Mouse (Mus musculus) kidney, embryonic 16.5 days (tissue): ENCODE data around the gene Mark3. TPM values are rescaled to one million over a fixed set of nuclear protein-coding genes. Genes with fewer than 3 reads are reported as not detected.

Experiments used
- ATAC-seq: fragments of 200-750 bp; cut with Nextera tagmentation; 2 replicates; pipeline ENCODE4 v1.8.0; 2017; ENCODE audit warnings: moderate TSS enrichment; ENCODE audit not compliant: low FRiP score, low TSS enrichment
- H3K27ac ChIP-seq: fragments of 300-500 bp; sonication (generic); 2 replicates; pipeline ENCODE4 v1.5.1; 2014; ENCODE audit warnings: low read length
- H3K27me3 ChIP-seq: fragments of 300-500 bp; sonication (generic); 2 replicates; pipeline ENCODE4 v1.6.1; 2014; ENCODE audit warnings: low read length, control low read depth, mixed read lengths; ENCODE audit not compliant: insufficient read depth
- H3K36me3 ChIP-seq: fragments of 300-500 bp; sonication (generic); 2 replicates; pipeline ENCODE4 v1.6.1; 2014; ENCODE audit warnings: low read length, control low read depth, mixed read lengths; ENCODE audit not compliant: insufficient read depth
- H3K4me1 ChIP-seq: fragments of 300-500 bp; sonication (generic); 2 replicates; pipeline ENCODE4 v1.6.1; 2014; ENCODE audit warnings: low read length, control low read depth, mixed read lengths; ENCODE audit not compliant: insufficient read depth
- H3K4me2 ChIP-seq: fragments of 300-500 bp; sonication (generic); replicated peaks from 2 replicates; pipeline ENCODE4 v1.6.1; 2014; ENCODE audit warnings: low read depth, low read length
- H3K4me3 ChIP-seq: fragments of 300-500 bp; sonication (generic); 2 replicates; pipeline ENCODE4 v1.5.1; 2014; ENCODE audit warnings: mild to moderate bottlenecking, low read length
- H3K9ac ChIP-seq: fragments of 300-500 bp; sonication (generic); replicated peaks from 2 replicates; pipeline ENCODE4 v1.6.1; 2014; ENCODE audit warnings: low read length
- H3K9me3 ChIP-seq: fragments of 300-500 bp; sonication (generic); 2 replicates; pipeline ENCODE4 v1.6.1; 2016; ENCODE audit warnings: low read length, control low read depth
- WGBS: fragments of 180-500 bp; shearing (Covaris S2); extraction: QIAGEN DNeasy Blood & Tissue Kit; methylation state at CpG from one replicate; pipeline ENCODE4 v1.1.7; 2014; 5-methylcytosine and 5-hydroxymethylcytosine counted together
- polyA plus RNA-seq: library from polyadenylated mRNA; unstranded; fragments of >200 nt; fragmentation: Nextera tagmentation; extraction: Ambion mirVana; gene quantifications from 2 replicates; pipeline ENCODE4 v1.2.1, GENCODE M21; 2015

Gene Mark3
- polyA plus RNA-seq, 1 experiment from 2014 or later, result 32.2 TPM

DNA sequence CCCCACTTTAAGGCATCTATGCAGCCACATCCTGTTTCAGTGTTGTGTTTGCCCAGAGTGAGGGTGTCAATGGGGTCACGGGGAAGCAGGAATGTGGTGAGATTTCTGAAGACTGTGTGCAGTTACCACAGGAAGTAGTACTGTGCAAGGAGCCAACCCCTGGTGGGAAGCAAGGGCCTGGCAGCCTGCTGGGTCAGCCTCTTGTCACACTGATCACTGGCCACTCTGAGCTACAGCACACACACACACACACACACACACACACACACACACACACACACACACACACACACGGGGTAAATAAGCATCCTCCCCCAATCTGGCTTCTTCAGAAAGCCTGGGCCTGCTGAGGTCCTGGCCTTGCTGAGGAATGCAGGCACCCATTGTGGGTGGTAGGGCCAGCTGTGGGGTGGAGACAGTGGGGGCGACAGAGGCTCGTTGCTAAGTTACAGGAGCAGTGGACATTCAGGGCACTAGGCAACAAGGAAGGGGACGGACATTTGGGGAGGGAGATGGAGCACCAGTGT lies 117.1 kb downstream of the Mark3 start:
- WGBS, result 21% methylated on average over 5 of the region's 5 CpGs
- H3K4me1 ChIP-seq, result peaks cover 46% of the 10 kb centered on the region
- no peak overlapping the region for H3K4me2 ChIP-seq

DNA sequence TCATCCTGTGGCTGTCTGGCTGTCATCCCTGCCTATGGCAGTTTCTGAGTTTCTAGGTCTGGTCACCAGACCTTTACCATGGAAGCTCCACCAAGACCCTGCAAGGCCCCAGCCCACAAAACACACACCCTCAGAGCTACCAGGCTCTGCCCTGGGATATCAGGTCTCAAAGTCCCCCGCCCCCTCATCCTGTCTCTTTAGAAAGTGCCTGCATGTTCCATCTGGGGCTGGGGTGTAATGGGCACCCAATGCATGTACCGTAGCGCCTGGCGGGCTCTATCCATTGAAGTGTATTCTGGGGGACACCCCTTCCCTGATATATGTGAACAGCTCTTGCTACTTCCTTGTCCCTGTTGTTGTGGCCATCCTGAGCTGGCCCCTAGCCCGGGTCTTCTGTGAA lies 118.6 kb downstream of the Mark3 start:
- peaks cover 39% of the 10 kb centered on the region for H3K4me1 ChIP-seq

More for the DNA sequence above, 117.1 kb downstream of the Mark3 start:
- Histone ChIP-seq H3K4me3 (no peak overlapping the region), H3K36me3 (no peaks in the 10 kb centered on the region), H3K9me3 (no peaks in the 10 kb centered on the region), H3K9ac (no peak overlapping the region), H3K27me3 (no peaks in the 10 kb centered on the region), H3K27ac (peak overlapping the region; percentile 39)
- ATAC-seq, result no peak

GRCm38 (mm10) chr12:111693341-111694270 lies 119.3 kb downstream of the Mark3 start:
- no peaks in the 10 kb centered on the region for H3K27me3 ChIP-seq
- H3K27ac ChIP-seq, result peak overlapping the region; percentile 78
- 29% methylated on average over 18 of the region's 18 CpGs for WGBS
- ATAC-seq, result peak; percentile 46
- no peaks in the 10 kb centered on the region for H3K9me3 ChIP-seq
- no peak overlapping the region for H3K4me3 ChIP-seq
- H3K4me2 ChIP-seq, result peak overlapping the region; percentile 28; the same call in 1 of the 2 replicates
- peaks cover 37% of the 10 kb centered on the region for H3K4me1 ChIP-seq
- peak overlapping the region; percentile 59 for H3K9ac ChIP-seq
- H3K36me3 ChIP-seq, result no peaks in the 10 kb centered on the region

More for the DNA sequence above, 118.6 kb downstream of the Mark3 start:
- no peak overlapping the region for H3K4me2 ChIP-seq
- no peaks in the 10 kb centered on the region for H3K36me3 ChIP-seq
- H3K9ac ChIP-seq, result no peak overlapping the region
- no peaks in the 10 kb centered on the region for H3K9me3 ChIP-seq
- no peaks in the 10 kb centered on the region for H3K27me3 ChIP-seq
- ATAC-seq, result no peak
- H3K27ac ChIP-seq, result no peak overlapping the region; the same call in 1 of the 2 replicates
- 71% methylated on average over 5 of the region's 5 CpGs for WGBS
- H3K4me3 ChIP-seq, result no peak overlapping the region

DNA sequence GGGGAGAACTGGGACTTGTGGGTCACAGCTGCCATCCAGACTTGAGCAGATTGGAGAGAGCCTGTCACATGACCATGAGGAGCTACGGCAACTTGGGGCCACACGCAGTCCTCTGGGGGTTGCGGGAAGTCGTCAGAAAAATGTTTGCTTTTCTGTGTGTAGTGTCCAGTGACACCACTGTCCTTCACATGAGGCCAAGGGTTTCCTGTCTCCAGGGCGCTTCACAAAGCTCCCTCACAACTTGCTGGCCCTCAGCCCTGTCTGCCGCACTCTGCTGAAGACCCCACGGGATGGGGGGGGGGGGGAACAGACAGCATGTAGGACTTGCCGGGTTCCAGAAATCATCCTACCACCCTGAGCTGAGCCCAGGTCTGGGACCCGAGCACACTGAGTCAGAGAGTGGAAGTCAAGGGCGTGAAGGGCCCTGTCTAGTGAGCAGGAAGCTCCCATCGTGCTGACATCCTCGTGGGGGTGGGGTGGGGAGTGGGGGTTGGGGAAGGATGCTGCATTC lies 120.0 kb downstream of the Mark3 start:
- Histone ChIP-seq H3K27ac (peak overlapping the region; percentile 78), H3K4me2 (peak overlapping the region; percentile 28), H3K36me3 (no peaks in the 10 kb centered on the region), H3K9ac (peak overlapping the region; percentile 59), H3K4me1 (peaks cover 37% of the 10 kb centered on the region), H3K9me3 (no peaks in the 10 kb centered on the region), H3K27me3 (no peaks in the 10 kb centered on the region), H3K4me3 (no peak overlapping the region)
- 7% methylated on average over 12 of the region's 12 CpGs for WGBS
- ATAC-seq, result peak; percentile 43; the same call in 1 of the 2 replicates

DNA sequence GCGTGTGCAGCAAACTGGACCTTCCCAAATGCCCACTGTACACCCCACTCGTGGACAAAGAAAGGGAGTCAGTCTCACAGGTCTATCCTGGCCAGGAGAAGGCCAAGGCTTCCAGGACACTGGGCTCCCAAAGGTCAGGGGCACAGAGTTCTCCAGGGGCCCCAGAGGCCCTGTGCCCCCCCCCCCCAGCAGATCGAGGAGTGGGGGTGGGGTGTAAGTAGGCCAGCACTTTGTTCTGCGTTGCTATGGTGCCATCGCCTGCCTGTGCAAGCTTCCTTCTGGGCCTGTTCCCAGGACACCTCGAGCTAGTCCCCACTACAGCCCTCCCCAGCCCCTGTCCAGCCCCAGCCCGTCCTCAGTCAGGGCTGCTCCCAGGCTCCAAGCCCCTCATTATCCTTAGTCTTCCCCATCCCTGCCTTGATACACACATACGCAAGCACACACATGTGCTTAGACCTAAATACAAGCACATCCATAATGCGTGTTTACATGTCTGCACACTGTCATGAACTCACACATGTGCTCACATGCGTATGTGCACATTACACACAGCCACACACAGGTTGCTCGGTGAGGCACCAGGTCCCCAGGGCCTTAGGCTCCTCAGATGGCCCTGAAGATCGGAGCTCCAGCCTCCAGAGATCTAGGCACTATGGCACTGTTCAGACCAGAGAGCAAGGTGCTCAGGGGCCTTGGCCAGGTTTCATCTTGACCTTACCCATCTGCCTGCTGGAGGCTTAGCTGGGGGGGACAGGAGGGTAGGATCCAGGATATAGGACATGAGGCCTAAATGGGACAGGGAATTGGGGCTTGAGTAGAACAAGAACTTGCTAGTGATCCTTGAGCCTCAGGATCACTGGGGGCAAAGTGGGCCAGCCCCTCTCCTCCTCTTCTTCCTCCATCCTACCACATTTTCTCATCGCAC lies 120.8 kb downstream of the Mark3 start:
- no peaks in the 10 kb centered on the region for H3K9me3 ChIP-seq
- no peaks in the 10 kb centered on the region for H3K36me3 ChIP-seq
- H3K9ac ChIP-seq, result 0 out of 2 replicates have a peak overlapping the region, but pooled peaks have one; percentile 17
- ATAC-seq, result 0 out of 2 replicates have a peak, but pooled peaks have one; percentile 13
- peaks cover 37% of the 10 kb centered on the region for H3K4me1 ChIP-seq
- peak overlapping the region; percentile 78; the same call in 1 of the 2 replicates for H3K27ac ChIP-seq
- no peak overlapping the region for H3K4me2 ChIP-seq
- no peak overlapping the region for H3K4me3 ChIP-seq
- H3K27me3 ChIP-seq, result no peaks in the 10 kb centered on the region
- 56% methylated on average over 13 of the region's 13 CpGs for WGBS

GRCm38 (mm10) chr12:111696239-111696638 lies 121.9 kb downstream of the Mark3 start:
- Histone ChIP-seq H3K4me2 (no peak overlapping the region), H3K4me3 (no peak overlapping the region), H3K36me3 (no peaks in the 10 kb centered on the region), H3K4me1 (peaks cover 33% of the 10 kb centered on the region), H3K27ac (no peak overlapping the region), H3K9ac (no peak overlapping the region), H3K27me3 (no peaks in the 10 kb centered on the region), H3K9me3 (no peaks in the 10 kb centered on the region)
- 30% methylated on average over 6 of the region's 6 CpGs for WGBS
- ATAC-seq, result no peak

DNA sequence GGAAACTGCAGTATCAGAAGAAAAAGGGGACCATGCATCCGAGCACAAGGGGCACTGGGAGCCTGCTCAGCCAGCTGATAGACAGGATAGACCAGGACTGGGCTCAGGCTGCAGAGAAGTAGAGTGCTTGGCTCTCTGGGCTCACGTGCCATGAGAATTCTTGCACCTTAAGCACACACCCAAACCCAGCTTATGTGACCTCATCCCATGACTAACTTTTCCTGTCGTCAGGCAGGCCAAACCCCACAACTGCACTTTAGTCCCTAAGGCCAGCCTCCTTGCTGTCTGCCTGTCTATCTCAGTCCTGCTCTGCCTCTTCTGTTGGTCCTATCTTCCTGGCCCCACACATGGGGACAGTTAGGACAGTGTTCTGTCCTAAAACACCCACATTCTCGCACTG lies 123.4 kb downstream of the Mark3 start:
- Histone ChIP-seq H3K36me3 (no peaks in the 10 kb centered on the region), H3K4me3 (no peak overlapping the region), H3K4me2 (no peak overlapping the region), H3K9ac (no peak overlapping the region), H3K27me3 (no peaks in the 10 kb centered on the region), H3K4me1 (peaks cover 25% of the 10 kb centered on the region), H3K27ac (no peak overlapping the region), H3K9me3 (no peaks in the 10 kb centered on the region)
- 66% methylated on average over 4 of the region's 4 CpGs for WGBS
- no peak for ATAC-seq

- H3K9ac ChIP-seq, result no peak overlapping the region
- 75% methylated on average over 6 of the region's 6 CpGs for WGBS
- no peak for ATAC-seq
- H3K27ac ChIP-seq, result no peak overlapping the region
- no peaks in the 10 kb centered on the region for H3K36me3 ChIP-seq
- H3K27me3 ChIP-seq, result no peaks in the 10 kb centered on the region
- H3K4me1 ChIP-seq, result peaks cover 18% of the 10 kb centered on the region
- no peak overlapping the region for H3K4me2 ChIP-seq
- H3K9me3 ChIP-seq, result no peaks in the 10 kb centered on the region
- H3K4me3 ChIP-seq, result no peak overlapping the region
Measured at GRCm38 (mm10) chr12:111698346-111698913, 124.1 kb downstream of the Mark3 start.

GRCm38 (mm10) chr12:111699542-111699941 lies 125.2 kb downstream of the Mark3 start:
- Histone ChIP-seq H3K36me3 (no peaks in the 10 kb centered on the region), H3K9ac (no peak overlapping the region), H3K27me3 (no peaks in the 10 kb centered on the region), H3K4me3 (no peak overlapping the region), H3K9me3 (no peaks in the 10 kb centered on the region), H3K27ac (no peak overlapping the region), H3K4me1 (peaks cover 8% of the 10 kb centered on the region), H3K4me2 (no peak overlapping the region)
- WGBS, result 85% methylated on average over 4 of the region's 4 CpGs
- no peak for ATAC-seq
